Mouse (Mus musculus): ENCODE results near the gene Tspan6. TPM values are rescaled to one million over a fixed set of nuclear protein-coding genes. Genes with fewer than 3 reads are reported as not detected.

The Tspan6 gene
- 168 and 171 TPM in 2 replicates for polyA plus RNA-seq (2015; fragmentation: Nextera tagmentation; extraction: Ambion mirVana)

DNA sequence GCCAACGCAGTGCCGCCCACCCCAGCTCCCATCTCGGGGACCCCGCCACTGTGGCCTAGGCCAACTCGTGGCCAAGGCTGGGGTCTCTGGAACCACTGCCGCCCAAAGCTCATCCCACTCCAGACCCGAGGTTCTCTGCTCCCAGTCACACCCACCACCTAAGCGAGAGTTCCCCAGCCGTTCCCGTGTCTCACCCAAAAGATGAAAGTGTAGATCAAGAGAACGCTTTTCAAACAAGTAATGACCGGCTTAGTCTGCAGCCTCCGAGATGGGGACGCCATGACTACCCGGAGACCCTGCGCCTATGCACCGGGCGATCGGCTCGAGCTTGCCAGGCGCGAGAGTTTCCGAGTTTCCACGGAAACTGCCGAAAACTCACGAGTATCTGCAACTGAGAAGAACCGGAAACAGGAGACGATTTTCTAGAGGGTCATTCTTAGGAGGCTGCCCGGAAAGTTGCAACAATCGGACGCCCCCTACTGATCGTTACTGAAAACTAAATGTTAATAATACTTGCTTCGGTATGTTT is at the start of gene Tspan6:
TSS of gene Tspan6 (minus strand) at position 416 of the 529 bp plus-strand sequence.
- 0 out of 2 replicates have a peak within 1 kb of the TSS, but pooled peaks have one; percentile 18 for H3K27ac ChIP-seq (ENCODE audit: low read length)

DNA sequence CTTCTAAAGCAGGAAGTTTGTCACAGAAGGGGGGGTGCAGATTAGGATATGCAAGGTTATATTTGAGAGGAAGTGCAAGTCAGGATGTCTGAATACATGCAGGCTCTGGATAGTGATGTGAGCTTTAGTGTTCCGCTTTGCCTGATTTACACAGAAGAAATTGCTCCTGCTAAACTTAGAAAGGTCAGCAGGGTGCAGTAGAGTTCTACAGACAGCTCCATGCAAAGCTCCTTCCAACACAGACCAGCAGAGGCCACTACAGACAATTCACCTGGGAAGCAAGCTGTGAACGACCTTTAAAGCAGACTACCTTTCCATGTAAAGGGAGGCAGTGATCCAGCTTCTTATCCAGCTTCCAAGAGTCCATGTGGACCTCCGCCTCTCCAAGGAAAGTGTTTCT is 49.2 kb upstream of the Tspan6 start:
- WGBS, result 42% methylated on average over 3 of the region's 3 CpGs
- no peaks in the 10 kb centered on the region for H3K4me1 ChIP-seq (ENCODE audit: insufficient read depth, low read length)
- no peak overlapping the region for H3K4me2 ChIP-seq (replicated peaks; ENCODE audit: low read depth, low read length)
- no peaks in the 10 kb centered on the region for H3K36me3 ChIP-seq (ENCODE audit: insufficient read depth, low read length)
- no peaks in the 10 kb centered on the region for H3K9me3 ChIP-seq (ENCODE audit: low read length)
- no peak overlapping the region for H3K27ac ChIP-seq (ENCODE audit: low read length)
- H3K4me3 ChIP-seq (ENCODE audit: low read length), result no peak overlapping the region
- ATAC-seq (ENCODE audit: low FRiP score, low TSS enrichment), result peak; percentile 81; the same call in 1 of the 2 replicates
- no peak overlapping the region for H3K9ac ChIP-seq (replicated peaks; ENCODE audit: low read length)
- peaks cover 7% of the 10 kb centered on the region; the same call in 1 of the 2 replicates for H3K27me3 ChIP-seq (ENCODE audit: insufficient read depth, low read length)

More for the DNA sequence above, at the start of gene Tspan6:
- Histone ChIP-seq H3K4me1 (ENCODE audit: insufficient read depth, low read length) (no peaks in the 10 kb centered on the region), H3K9ac (replicated peaks; ENCODE audit: low read length) (peak within 1 kb of the TSS; percentile 78), H3K36me3 (ENCODE audit: insufficient read depth, low read length) (0 out of 2 replicates have a peak, but pooled peaks cover 4% of the 10 kb centered on the region), H3K4me3 (ENCODE audit: low read length) (peak within 1 kb of the TSS; percentile 70), H3K4me2 (replicated peaks; ENCODE audit: low read depth, low read length) (peak within 1 kb of the TSS; percentile 47), H3K27me3 (ENCODE audit: insufficient read depth, low read length) (peaks cover 3% of the 10 kb centered on the region; the same call in 1 of the 2 replicates), H3K9me3 (ENCODE audit: low read length) (no peaks in the 10 kb centered on the region)
- WGBS, result 24% methylated on average over 33 of the region's 33 CpGs
- peak; percentile 97 for ATAC-seq (ENCODE audit: low FRiP score, low TSS enrichment)

- no peaks in the 10 kb centered on the region for H3K4me1 ChIP-seq (ENCODE audit: insufficient read depth, low read length)
- H3K36me3 ChIP-seq (ENCODE audit: insufficient read depth, low read length), result no peaks in the 10 kb centered on the region
- H3K4me2 ChIP-seq (replicated peaks; ENCODE audit: low read depth, low read length), result no peak overlapping the region
- H3K9me3 ChIP-seq (ENCODE audit: low read length), result no peaks in the 10 kb centered on the region
- no peak overlapping the region for H3K9ac ChIP-seq (replicated peaks; ENCODE audit: low read length)
- no peak for ATAC-seq (ENCODE audit: low FRiP score, low TSS enrichment)
- no peak overlapping the region for H3K4me3 ChIP-seq (ENCODE audit: low read length)
- peaks cover 3% of the 10 kb centered on the region; the same call in 1 of the 2 replicates for H3K27me3 ChIP-seq (ENCODE audit: insufficient read depth, low read length)
- H3K27ac ChIP-seq (ENCODE audit: low read length), result no peak overlapping the region
- 57% methylated on average over 1 of the region's 1 CpGs for WGBS
Measured at GRCm38 (mm10) chrX:133939561-133939960, 41.3 kb upstream of the Tspan6 start.

DNA sequence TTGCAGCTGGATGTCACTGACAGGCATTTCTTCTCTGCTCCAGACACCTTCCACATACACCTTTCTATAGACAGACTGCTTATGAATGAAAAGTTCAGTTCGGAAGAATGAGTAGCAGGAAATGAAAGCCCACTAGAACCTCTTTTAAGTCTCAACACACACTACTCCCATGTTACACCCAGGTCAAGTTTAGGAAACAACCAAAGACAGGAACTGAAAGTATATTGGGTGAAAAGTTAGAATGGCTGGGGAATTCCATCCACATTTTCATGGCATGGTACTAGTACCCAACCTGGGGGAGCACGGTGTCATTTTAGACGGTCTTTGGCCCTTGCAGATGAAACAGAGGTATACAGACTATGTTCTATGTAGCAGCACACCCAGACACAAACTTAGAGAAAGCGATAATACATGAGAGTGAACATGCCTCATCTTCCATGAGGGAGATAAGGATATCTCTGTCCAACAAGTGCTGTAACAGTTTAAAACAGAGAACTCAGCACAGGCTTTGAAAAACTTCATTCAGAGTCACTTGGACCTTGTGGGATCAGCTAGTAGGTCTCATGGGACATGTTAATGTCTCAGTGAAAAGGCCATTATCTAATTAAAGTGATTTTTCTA is 38.5 kb upstream of the Tspan6 start:
- no peak overlapping the region for H3K27ac ChIP-seq (ENCODE audit: low read length)
- no peaks in the 10 kb centered on the region for H3K36me3 ChIP-seq (ENCODE audit: insufficient read depth, low read length)
- H3K4me1 ChIP-seq (ENCODE audit: insufficient read depth, low read length), result no peaks in the 10 kb centered on the region
- 86% methylated on average over 4 of the region's 4 CpGs for WGBS
- no peaks in the 10 kb centered on the region; the same call in 1 of the 2 replicates for H3K27me3 ChIP-seq (ENCODE audit: insufficient read depth, low read length)
- ATAC-seq (ENCODE audit: low FRiP score, low TSS enrichment), result no peak
- H3K4me3 ChIP-seq (ENCODE audit: low read length), result no peak overlapping the region
- no peaks in the 10 kb centered on the region for H3K9me3 ChIP-seq (ENCODE audit: low read length)
- H3K4me2 ChIP-seq (replicated peaks; ENCODE audit: low read depth, low read length), result no peak overlapping the region
- no peak overlapping the region for H3K9ac ChIP-seq (replicated peaks; ENCODE audit: low read length)

DNA sequence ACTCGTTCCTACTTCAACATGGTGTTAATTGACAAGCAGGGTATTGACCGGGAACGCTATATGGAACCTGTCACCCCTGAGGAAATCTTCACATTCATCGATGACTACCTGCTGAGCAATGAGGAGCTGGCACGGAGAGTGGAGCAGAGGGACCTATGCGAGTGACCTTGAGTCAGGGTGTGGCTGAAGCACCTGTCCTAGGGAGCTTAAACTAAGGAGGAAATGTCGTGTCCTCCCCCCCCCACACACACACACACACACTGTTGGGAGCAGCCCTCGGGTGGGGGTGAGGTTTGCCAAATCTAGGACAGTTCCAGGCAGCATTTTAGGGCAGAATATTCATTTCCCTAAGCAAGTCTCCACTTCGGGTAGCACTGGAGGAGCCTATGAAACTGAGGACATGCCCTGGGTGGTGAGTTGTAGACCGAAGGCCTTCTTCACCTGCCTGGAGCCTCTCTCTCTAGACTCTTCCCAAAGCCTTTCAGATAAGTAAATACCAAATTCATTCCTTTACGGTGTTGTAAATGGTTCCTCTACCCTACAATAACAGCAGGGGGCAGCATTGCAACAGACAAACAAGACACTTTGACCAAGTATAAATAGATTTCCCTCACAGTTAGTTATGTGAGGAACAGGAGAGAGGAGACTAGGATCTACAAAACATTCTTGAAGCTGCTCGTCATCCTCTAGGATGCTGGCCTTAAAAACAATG is 33.2 kb upstream of the Tspan6 start:
- no peaks in the 10 kb centered on the region for H3K4me1 ChIP-seq (ENCODE audit: insufficient read depth, low read length)
- WGBS, result 59% methylated on average over 12 of the region's 12 CpGs
- H3K9me3 ChIP-seq (ENCODE audit: low read length), result no peaks in the 10 kb centered on the region
- 0 out of 2 replicates have a peak, but pooled peaks have one; percentile 51 for ATAC-seq (ENCODE audit: low FRiP score, low TSS enrichment)
- H3K4me3 ChIP-seq (ENCODE audit: low read length), result no peak overlapping the region
- H3K27me3 ChIP-seq (ENCODE audit: insufficient read depth, low read length), result peaks cover 6% of the 10 kb centered on the region; the same call in 1 of the 2 replicates
- H3K27ac ChIP-seq (ENCODE audit: low read length), result no peak overlapping the region
- no peaks in the 10 kb centered on the region for H3K36me3 ChIP-seq (ENCODE audit: insufficient read depth, low read length)
- H3K4me2 ChIP-seq (replicated peaks; ENCODE audit: low read depth, low read length), result no peak overlapping the region
- no peak overlapping the region for H3K9ac ChIP-seq (replicated peaks; ENCODE audit: low read length)

GRCm38 (mm10) chrX:133926760-133927159 is 28.5 kb upstream of the Tspan6 start:
- Histone ChIP-seq H3K4me2 (replicated peaks; ENCODE audit: low read depth, low read length) (no peak overlapping the region), H3K9me3 (ENCODE audit: low read length) (no peaks in the 10 kb centered on the region), H3K36me3 (ENCODE audit: insufficient read depth, low read length) (no peaks in the 10 kb centered on the region), H3K27me3 (ENCODE audit: insufficient read depth, low read length) (peaks cover 13% of the 10 kb centered on the region; the same call in 1 of the 2 replicates), H3K4me3 (ENCODE audit: low read length) (no peak overlapping the region), H3K9ac (replicated peaks; ENCODE audit: low read length) (no peak overlapping the region), H3K27ac (ENCODE audit: low read length) (no peak overlapping the region), H3K4me1 (ENCODE audit: insufficient read depth, low read length) (no peaks in the 10 kb centered on the region)
- WGBS, result 78% methylated on average over 5 of the region's 5 CpGs
- ATAC-seq (ENCODE audit: low FRiP score, low TSS enrichment), result no peak

DNA sequence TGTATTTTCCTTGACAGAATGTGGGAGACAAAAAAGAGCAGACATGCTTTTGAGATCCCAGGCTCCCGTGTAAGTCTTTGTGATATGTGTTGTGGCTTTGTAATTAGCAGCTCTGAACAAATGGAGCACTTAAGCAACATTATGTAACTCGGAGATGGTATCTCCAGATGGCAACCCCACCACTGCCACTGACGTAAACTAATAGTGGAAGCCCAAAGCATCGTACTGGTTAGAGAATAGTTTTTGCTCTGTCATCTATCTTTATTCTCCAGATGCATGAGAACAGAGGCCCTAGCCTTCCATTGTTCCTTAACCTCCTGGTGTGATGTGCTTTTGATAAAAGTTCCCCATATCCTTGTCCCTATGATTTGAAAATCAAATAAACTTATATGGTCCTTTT is 23.0 kb upstream of the Tspan6 start:
- Histone ChIP-seq H3K27me3 (ENCODE audit: insufficient read depth, low read length) (peaks cover 12% of the 10 kb centered on the region; the same call in 1 of the 2 replicates), H3K4me3 (ENCODE audit: low read length) (no peak overlapping the region), H3K36me3 (ENCODE audit: insufficient read depth, low read length) (no peaks in the 10 kb centered on the region), H3K4me2 (replicated peaks; ENCODE audit: low read depth, low read length) (no peak overlapping the region), H3K9me3 (ENCODE audit: low read length) (no peaks in the 10 kb centered on the region), H3K4me1 (ENCODE audit: insufficient read depth, low read length) (no peaks in the 10 kb centered on the region), H3K27ac (ENCODE audit: low read length) (no peak overlapping the region), H3K9ac (replicated peaks; ENCODE audit: low read length) (no peak overlapping the region)
- WGBS, result 80% methylated on average over 4 of the region's 4 CpGs
- ATAC-seq (ENCODE audit: low FRiP score, low TSS enrichment), result no peak

DNA sequence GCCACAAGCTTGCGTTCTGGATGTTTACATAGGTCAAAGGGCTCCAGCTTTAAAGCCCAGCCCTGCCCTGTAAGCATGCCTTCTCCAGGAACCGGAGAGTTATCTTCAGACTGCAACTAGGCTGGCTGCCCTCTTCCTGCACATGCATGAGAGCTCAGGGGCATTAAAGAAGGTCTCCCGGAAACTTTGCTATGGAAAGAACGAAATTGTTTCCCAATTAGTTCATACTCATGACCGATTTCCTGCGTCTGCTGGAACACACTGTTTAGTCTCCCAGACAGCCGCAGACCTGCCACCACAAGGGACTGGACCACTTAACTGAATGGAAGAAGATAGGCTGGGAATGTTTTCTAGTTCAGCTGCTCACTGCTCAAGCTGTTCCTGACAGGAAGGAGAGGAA is 16.0 kb upstream of the Tspan6 start:
- Histone ChIP-seq H3K4me1 (ENCODE audit: insufficient read depth, low read length) (no peaks in the 10 kb centered on the region), H3K27me3 (ENCODE audit: insufficient read depth, low read length) (peaks cover 3% of the 10 kb centered on the region; the same call in 1 of the 2 replicates), H3K4me3 (ENCODE audit: low read length) (no peak overlapping the region), H3K9me3 (ENCODE audit: low read length) (no peaks in the 10 kb centered on the region), H3K27ac (ENCODE audit: low read length) (no peak overlapping the region), H3K36me3 (ENCODE audit: insufficient read depth, low read length) (no peaks in the 10 kb centered on the region), H3K4me2 (replicated peaks; ENCODE audit: low read depth, low read length) (no peak overlapping the region), H3K9ac (replicated peaks; ENCODE audit: low read length) (no peak overlapping the region)
- peak; percentile 57; the same call in 1 of the 2 replicates for ATAC-seq (ENCODE audit: low FRiP score, low TSS enrichment)
- WGBS, result 51% methylated on average over 7 of the region's 7 CpGs

- Histone ChIP-seq H3K4me3 (ENCODE audit: low read length) (no peak overlapping the region), H3K36me3 (ENCODE audit: insufficient read depth, low read length) (no peaks in the 10 kb centered on the region), H3K27ac (ENCODE audit: low read length) (no peak overlapping the region), H3K9ac (replicated peaks; ENCODE audit: low read length) (no peak overlapping the region), H3K4me2 (replicated peaks; ENCODE audit: low read depth, low read length) (no peak overlapping the region), H3K4me1 (ENCODE audit: insufficient read depth, low read length) (no peaks in the 10 kb centered on the region), H3K27me3 (ENCODE audit: insufficient read depth, low read length) (peaks cover 3% of the 10 kb centered on the region; the same call in 1 of the 2 replicates), H3K9me3 (ENCODE audit: low read length) (no peaks in the 10 kb centered on the region)
- WGBS, result 82% methylated on average over 3 of the region's 3 CpGs
- ATAC-seq (ENCODE audit: low FRiP score, low TSS enrichment), result no peak
Measured at GRCm38 (mm10) chrX:133913006-133913405, 14.8 kb upstream of the Tspan6 start.
